In genomic region chr2:28908389-28909153, GRCm38 (mm10) we compare ENCODE assay signal across 8 mouse cellular contexts. TPM values are rescaled to one million over a fixed set of nuclear protein-coding genes. Genes with fewer than 3 reads are reported as not detected.
DNase-seq lines count a peak whose midpoint lies in the region; ATAC-seq and TF ChIP-seq lines count a peak whose summit lies in the region.

No protein-coding gene starts in this region.

- H3K9ac ChIP-seq in lung, embryonic 16.5 days (ENCODE audit: low read length), result no peak overlapping the region
- 0 out of 2 replicates have a peak overlapping the region, but pooled peaks have one; percentile 21 for H3K9ac ChIP-seq in forebrain, embryonic 14.5 days (ENCODE audit: low read length)
- H3K9ac ChIP-seq in intestine, embryonic 15.5 days, result no peak overlapping the region
- 0 out of 2 replicates have a peak overlapping the region, but pooled peaks have one; percentile 16 for H3K9ac ChIP-seq in midbrain, embryonic 15.5 days

- no peak for TF ChIP-seq POLR2A in lung, adult 2 months (IDR thresholded peaks at IDR 0.05; ENCODE audit: borderline replicate concordance, extremely low read depth, low read depth, low read length)

- peaks cover 6% of the 10 kb centered on the region; the same call in 1 of the 2 replicates for H3K4me1 ChIP-seq in lung, embryonic 16.5 days (replicated peaks; ENCODE audit: control insufficient read depth, insufficient read depth, low read length)
- H3K4me1 ChIP-seq in lung, adult 2 months (ENCODE audit: control insufficient read depth, insufficient read depth, low read length), result no peaks in the 10 kb centered on the region
- peaks cover 21% of the 10 kb centered on the region for H3K4me1 ChIP-seq in forebrain, embryonic 14.5 days (ENCODE audit: control insufficient read depth, insufficient read depth, low read length)
- peaks cover 13% of the 10 kb centered on the region for H3K4me1 ChIP-seq in intestine, embryonic 15.5 days (replicated peaks)
- peaks cover 43% of the 10 kb centered on the region for H3K4me1 ChIP-seq in midbrain, embryonic 15.5 days

- H3K27me3 ChIP-seq in lung, embryonic 16.5 days (ENCODE audit: control insufficient read depth, insufficient read depth, low read depth, low read length), result peaks cover 63% of the 10 kb centered on the region
- H3K27me3 ChIP-seq in forebrain, embryonic 14.5 days (replicated peaks; ENCODE audit: control insufficient read depth, insufficient read depth, low read length), result peaks cover 88% of the 10 kb centered on the region
- H3K27me3 ChIP-seq in intestine, embryonic 15.5 days (replicated peaks), result peaks cover 69% of the 10 kb centered on the region
- H3K27me3 ChIP-seq in midbrain, embryonic 15.5 days (replicated peaks), result peaks cover 70% of the 10 kb centered on the region

- 2% methylated on average over 39 of the region's 39 CpGs for WGBS in lung, embryonic 16.5 days
- WGBS in lung, adult 2 months, result 3% methylated on average over 39 of the region's 39 CpGs
- WGBS in forebrain, embryonic 14.5 days, result under 1% methylated on average over 39 of the region's 39 CpGs
- 1% methylated on average over 39 of the region's 39 CpGs for WGBS in intestine, embryonic 15.5 days
- WGBS in midbrain, embryonic 15.5 days, result 1% methylated on average over 39 of the region's 39 CpGs

- TF ChIP-seq CTCF in lung, adult 2 months (IDR thresholded peaks at IDR 0.05; ENCODE audit: insufficient read depth, low read length), result no peak

- no peak; the same call in 1 of the 2 replicates for ATAC-seq in lung, embryonic 16.5 days (ENCODE audit: low read depth)
- peak; percentile 61 for ATAC-seq in forebrain, embryonic 14.5 days
- no peak; the same call in 1 of the 2 replicates for ATAC-seq in intestine, embryonic 15.5 days
- peak; percentile 49 for ATAC-seq in midbrain, embryonic 15.5 days (replicated peaks)
- no peak for ATAC-seq in inflammation-experienced regulatory T-cells, adult 6 months

- no peak for DNase-seq in lung, adult 2 months
- peak; percentile 60 for DNase-seq in forebrain, embryonic 14.5 days (ENCODE audit: low spot score)
- DNase-seq in B cell, adult 2 months, result no peak
- DNase-seq in thymus, postnatal 14 days, result no peak

- H3K36me3 ChIP-seq in lung, embryonic 16.5 days (ENCODE audit: control insufficient read depth, insufficient read depth, low read length), result 0 out of 2 replicates have a peak, but pooled peaks cover 2% of the 10 kb centered on the region
- peaks cover 12% of the 10 kb centered on the region for H3K36me3 ChIP-seq in forebrain, embryonic 14.5 days (ENCODE audit: control insufficient read depth, insufficient read depth, low read length)
- no peaks in the 10 kb centered on the region for H3K36me3 ChIP-seq in intestine, embryonic 15.5 days
- H3K36me3 ChIP-seq in midbrain, embryonic 15.5 days (replicated peaks), result no peaks in the 10 kb centered on the region

- peak overlapping the region; percentile 17 for H3K4me2 ChIP-seq in lung, embryonic 16.5 days (ENCODE audit: low read depth, low read length)
- peak overlapping the region; percentile 45 for H3K4me2 ChIP-seq in forebrain, embryonic 14.5 days (ENCODE audit: low read length)
- peak overlapping the region; percentile 52 for H3K4me2 ChIP-seq in intestine, embryonic 15.5 days (replicated peaks)
- peak overlapping the region; percentile 41 for H3K4me2 ChIP-seq in midbrain, embryonic 15.5 days

- H3K4me3 ChIP-seq in lung, embryonic 16.5 days (ENCODE audit: low read length), result peak overlapping the region; percentile 14
- H3K4me3 ChIP-seq in lung, adult 2 months (replicated peaks; ENCODE audit: extremely low read depth, low read depth, low read length), result no peak overlapping the region
- peak overlapping the region; percentile 13; the same call in 1 of the 2 replicates for H3K4me3 ChIP-seq in forebrain, embryonic 14.5 days (ENCODE audit: low read depth, low read length)
- peak overlapping the region; percentile 14; the same call in 1 of the 2 replicates for H3K4me3 ChIP-seq in intestine, embryonic 15.5 days (replicated peaks)
- peak overlapping the region; percentile 23 for H3K4me3 ChIP-seq in midbrain, embryonic 15.5 days

- H3K27ac ChIP-seq in lung, embryonic 16.5 days (ENCODE audit: low read length), result no peak overlapping the region
- no peak overlapping the region for H3K27ac ChIP-seq in forebrain, embryonic 14.5 days (ENCODE audit: low read depth, low read length)
- H3K27ac ChIP-seq in intestine, embryonic 15.5 days, result no peak overlapping the region
- peak overlapping the region; percentile 72 for H3K27ac ChIP-seq in midbrain, embryonic 15.5 days

- H3K9me3 ChIP-seq in lung, embryonic 16.5 days (ENCODE audit: control insufficient read depth, low read length), result no peaks in the 10 kb centered on the region
- no peaks in the 10 kb centered on the region for H3K9me3 ChIP-seq in forebrain, embryonic 14.5 days (replicated peaks; ENCODE audit: control insufficient read depth, low read length)
- H3K9me3 ChIP-seq in intestine, embryonic 15.5 days, result no peaks in the 10 kb centered on the region
- H3K9me3 ChIP-seq in midbrain, embryonic 15.5 days, result no peaks in the 10 kb centered on the region

RNA-seq across cellular contexts. Expression of gene Barhl1, which starts 7.9 kb away (rescaled TPM):
- polyA plus RNA-seq in lung, embryonic 16.5 days (2015; fragmentation: Nextera tagmentation; extraction: Ambion mirVana), result 0.28 TPM in 1 of 2 replicates, not detected in the other
- 0.58 and 0.70 TPM in 2 replicates for polyA plus RNA-seq in lung, adult 2 months (2012; rRNA removed)
- 1.4 and 1.5 TPM in 2 replicates for polyA plus RNA-seq in forebrain, embryonic 14.5 days (2014; fragmentation: Nextera tagmentation; extraction: Ambion mirVana)
- polyA plus RNA-seq in intestine, embryonic 15.5 days (2015; fragmentation: Nextera tagmentation; extraction: Ambion mirVana), result 0.06 TPM in 1 of 2 replicates, not detected in the other
- 53.5 and 77.8 TPM in 2 replicates for polyA plus RNA-seq in midbrain, embryonic 15.5 days (2015; fragmentation: Nextera tagmentation; extraction: Ambion mirVana)
- polyA plus RNA-seq in inflammation-experienced regulatory T-cells, adult 6 months (2017; shearing (Covaris generic)), result not detected

Comparison
In these comparisons a context has a peak if more than half of its experiments do, and no peak if none do; other contexts are left out.
1. ATAC-seq: peak in forebrain, embryonic 14.5 days (single experiment) and midbrain, embryonic 15.5 days (single experiment); none in lung, embryonic 16.5 days (single experiment), intestine, embryonic 15.5 days (single experiment) and inflammation-experienced regulatory T-cells, adult 6 months (single experiment).
2. H3K9ac ChIP-seq: peak in forebrain, embryonic 14.5 days (single experiment) and midbrain, embryonic 15.5 days (single experiment); none in lung, embryonic 16.5 days (single experiment) and intestine, embryonic 15.5 days (single experiment).
3. RNA of gene Barhl1, which starts 7.9 kb away (polyA plus RNA-seq): 53.5 to 77.8 TPM in midbrain, embryonic 15.5 days; 1.4 to 1.5 TPM in forebrain, embryonic 14.5 days, 0.58 to 0.70 TPM in lung, adult 2 months, 0.06 TPM in intestine, embryonic 15.5 days, 0.28 TPM in lung, embryonic 16.5 days and not detected in inflammation-experienced regulatory T-cells, adult 6 months; every median in the first group is over 10 times any median in the second.
4. Peak in every context shown above with its lines, with median percentiles within 50 percentile points of each other: H3K4me2 ChIP-seq.